Mouse (Mus musculus) ES-Bruce4 (cell line): ENCODE results near the gene Ppp4r2.

Source experiments
- CTCF ChIP-seq: IDR thresholded peaks from one replicate; pipeline ENCODE4 v1.8.1; 2011; ENCODE audit warnings: low read depth, low read length
- POLR2A ChIP-seq: IDR thresholded peaks from one replicate; pipeline ENCODE4 v1.8.1; 2011; ENCODE audit warnings: low read length; ENCODE audit not compliant: insufficient read depth

DNA sequence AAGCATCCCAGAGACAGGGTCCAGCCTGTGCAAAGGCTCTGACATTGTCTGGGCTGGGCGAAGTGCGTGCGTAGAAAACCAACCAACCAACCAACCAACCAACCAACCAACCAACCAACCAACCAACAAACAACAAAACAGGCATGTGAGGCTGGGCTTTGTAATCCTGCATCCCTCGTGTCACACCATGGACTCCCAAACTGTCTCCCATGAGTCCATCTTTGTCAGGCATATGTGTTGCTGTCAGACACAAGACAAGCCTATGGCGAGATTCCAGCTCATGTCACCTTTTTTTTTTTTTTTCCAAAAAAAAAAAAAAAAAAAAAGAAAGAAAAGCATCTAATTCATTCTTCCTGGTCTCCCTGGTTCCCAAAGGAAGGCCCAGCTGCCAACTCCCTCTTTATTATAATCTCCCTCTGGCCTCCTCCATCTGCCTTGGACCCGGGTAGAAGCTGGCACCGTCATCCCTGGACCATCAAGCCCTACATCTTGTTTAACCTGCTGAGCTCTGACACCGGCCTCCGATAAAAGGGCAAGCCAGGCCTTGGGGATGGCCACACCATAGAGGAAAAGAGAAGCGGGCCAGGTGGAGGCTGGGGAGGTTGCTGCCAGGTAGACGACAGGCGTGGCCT is 51.3 kb downstream of the Ppp4r2 start:
- TF ChIP-seq CTCF, result no peak
- TF ChIP-seq POLR2A, result no peak
